Mouse (Mus musculus) midbrain, postnatal 0 days (tissue): ENCODE data around the gene Lama5. TPM values are rescaled to one million over a fixed set of nuclear protein-coding genes. Genes with fewer than 3 reads are reported as not detected.

ENCODE experiments used
- ATAC-seq: fragments of 200-750 bp; cut with Nextera tagmentation; 2 replicates; pipeline ENCODE4 v1.8.0; 2017; ENCODE audit warnings: moderate number of reproducible peaks, mild to moderate bottlenecking, moderate TSS enrichment, moderate library complexity; ENCODE audit not compliant: low FRiP score
- DNase-seq: peaks from one replicate; pipeline ENCODE4 v3.0.0-alpha.2; 2015; ENCODE audit warnings: low spot score
- H3K27ac ChIP-seq: fragments of 300-500 bp; sonication (generic); 2 replicates; pipeline ENCODE4 v1.5.1; 2014; ENCODE audit warnings: low read depth, mild to moderate bottlenecking, low read length, mixed read lengths
- H3K27me3 ChIP-seq: fragments of 300-500 bp; sonication (generic); 2 replicates; pipeline ENCODE4 v1.6.1; 2014; ENCODE audit warnings: low read length, control low read depth, mixed read lengths; ENCODE audit not compliant: insufficient read depth
- H3K36me3 ChIP-seq: fragments of 300-500 bp; sonication (generic); 2 replicates; pipeline ENCODE4 v1.6.1; 2014; ENCODE audit warnings: low read length, control low read depth, mixed read lengths; ENCODE audit not compliant: insufficient read depth
- H3K4me1 ChIP-seq: fragments of 300-500 bp; sonication (generic); 2 replicates; pipeline ENCODE4 v1.6.1; 2014; ENCODE audit warnings: mild to moderate bottlenecking, control low read depth, antibody characterized with exemption, low read length, mixed read lengths; ENCODE audit not compliant: insufficient read depth
- H3K4me2 ChIP-seq: fragments of 300-500 bp; sonication (generic); 2 replicates; pipeline ENCODE4 v1.6.1; 2014; ENCODE audit warnings: low read depth, mild to moderate bottlenecking, low read length, mixed read lengths; ENCODE audit not compliant: poor library complexity, severe bottlenecking
- H3K4me3 ChIP-seq: fragments of 300-500 bp; sonication (generic); 2 replicates; pipeline ENCODE4 v1.5.1; 2014; ENCODE audit warnings: low read depth, mild to moderate bottlenecking, low read length, moderate library complexity
- H3K9ac ChIP-seq: fragments of 300-500 bp; sonication (generic); replicated peaks from 2 replicates; pipeline ENCODE4 v1.6.1; 2014; ENCODE audit warnings: mild to moderate bottlenecking, low read length, moderate library complexity, mixed read lengths; ENCODE audit not compliant: poor library complexity, severe bottlenecking
- H3K9me3 ChIP-seq: fragments of 300-500 bp; sonication (generic); 2 replicates; pipeline ENCODE4 v1.6.1; 2016; ENCODE audit warnings: low read length, control low read depth
- CTCF ChIP-seq: IDR thresholded peaks from 2 replicates; pipeline ENCODE4 v1.5.1; 2016; ENCODE audit warnings: antibody characterized with exemption, mild to moderate bottlenecking
- WGBS: fragments of 180-500 bp; shearing (Covaris S2); extraction: QIAGEN DNeasy Blood & Tissue Kit; methylation state at CpG from one replicate; pipeline ENCODE4 v1.1.7; 2014; 5-methylcytosine and 5-hydroxymethylcytosine counted together
- polyA plus RNA-seq: library from polyadenylated mRNA; unstranded; fragments of >200 nt; fragmentation: Nextera tagmentation; extraction: Ambion mirVana; gene quantifications from 2 replicates; pipeline ENCODE4 v1.2.1, GENCODE M21; 2015
- total RNA-seq: library from RNA; depleted of rRNA; stranded (reverse); fragments of >200 nt; gene quantifications from 2 replicates; pipeline ENCODE4 v1.2.3, GENCODE M21; 2014

Lama5 gene
- total and polyA plus RNA-seq, 2 experiments from 2014 or later = 1.8 to 8.9 TPM

GRCm38 (mm10) chr2:180248947-180249660 lies 23.4 kb upstream of the Lama5 start:
- H3K36me3 ChIP-seq = no peaks in the 10 kb centered on the region
- no peak for ATAC-seq
- 60% methylated on average over 9 of the region's 9 CpGs for WGBS

GRCm38 (mm10) chr2:180247916-180248315 lies 22.3 kb upstream of the Lama5 start:
- ATAC-seq (no peak), DNase-seq (no peak)
- Histone ChIP-seq H3K4me2 (no peak overlapping the region), H3K9me3 (no peaks in the 10 kb centered on the region), H3K36me3 (no peaks in the 10 kb centered on the region), H3K27me3 (no peaks in the 10 kb centered on the region), H3K9ac (no peak overlapping the region), H3K4me3 (no peak overlapping the region), H3K4me1 (no peaks in the 10 kb centered on the region), H3K27ac (no peak overlapping the region)
- WGBS = 92% methylated on average over 5 of the region's 5 CpGs
- TF ChIP-seq CTCF = no peak

More at GRCm38 (mm10) chr2:180248947-180249660, 23.4 kb upstream of the Lama5 start:
- H3K4me2 ChIP-seq = no peak overlapping the region
- DNase-seq = no peak
- no peak for TF ChIP-seq CTCF
- H3K9ac ChIP-seq = no peak overlapping the region
- H3K27me3 ChIP-seq = no peaks in the 10 kb centered on the region
- H3K9me3 ChIP-seq = no peaks in the 10 kb centered on the region
- no peak overlapping the region for H3K27ac ChIP-seq
- no peaks in the 10 kb centered on the region for H3K4me1 ChIP-seq
- H3K4me3 ChIP-seq = no peak overlapping the region

DNA sequence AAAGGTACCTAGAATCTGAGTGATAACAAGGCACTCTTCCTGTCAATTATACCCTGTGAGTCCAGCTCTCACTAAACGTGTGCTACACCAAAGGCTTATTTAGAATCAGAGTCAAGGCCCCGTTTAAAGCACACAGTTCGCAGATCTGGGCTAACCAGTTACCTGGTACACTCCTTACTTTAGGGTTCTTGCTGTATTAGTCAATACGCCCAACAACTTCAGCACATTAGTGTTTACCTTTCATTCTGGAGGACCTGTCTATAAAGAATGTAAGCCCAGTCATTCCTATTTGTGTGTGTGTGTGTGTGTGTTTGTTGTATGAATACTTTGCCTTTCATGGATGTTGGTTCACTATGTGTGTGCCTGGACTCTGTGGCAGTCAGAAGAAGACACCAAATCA lies 17.4 kb upstream of the Lama5 start:
- Histone ChIP-seq H3K9me3 (no peaks in the 10 kb centered on the region), H3K4me1 (no peaks in the 10 kb centered on the region), H3K36me3 (no peaks in the 10 kb centered on the region), H3K27ac (no peak overlapping the region), H3K4me3 (no peak overlapping the region), H3K4me2 (no peak overlapping the region), H3K9ac (no peak overlapping the region), H3K27me3 (no peaks in the 10 kb centered on the region)
- WGBS = 92% methylated on average over 4 of the region's 4 CpGs
- DNase-seq (no peak), ATAC-seq (no peak)
- TF ChIP-seq CTCF = no peak

GRCm38 (mm10) chr2:180238591-180238990 lies 12.9 kb upstream of the Lama5 start:
- Histone ChIP-seq H3K9ac (no peak overlapping the region), H3K4me3 (no peak overlapping the region), H3K27ac (no peak overlapping the region), H3K4me2 (no peak overlapping the region), H3K9me3 (no peaks in the 10 kb centered on the region), H3K27me3 (no peaks in the 10 kb centered on the region), H3K36me3 (no peaks in the 10 kb centered on the region), H3K4me1 (no peaks in the 10 kb centered on the region)
- no peak for TF ChIP-seq CTCF
- DNase-seq (no peak), ATAC-seq (no peak)
- 85% methylated on average over 5 of the region's 5 CpGs for WGBS

DNA sequence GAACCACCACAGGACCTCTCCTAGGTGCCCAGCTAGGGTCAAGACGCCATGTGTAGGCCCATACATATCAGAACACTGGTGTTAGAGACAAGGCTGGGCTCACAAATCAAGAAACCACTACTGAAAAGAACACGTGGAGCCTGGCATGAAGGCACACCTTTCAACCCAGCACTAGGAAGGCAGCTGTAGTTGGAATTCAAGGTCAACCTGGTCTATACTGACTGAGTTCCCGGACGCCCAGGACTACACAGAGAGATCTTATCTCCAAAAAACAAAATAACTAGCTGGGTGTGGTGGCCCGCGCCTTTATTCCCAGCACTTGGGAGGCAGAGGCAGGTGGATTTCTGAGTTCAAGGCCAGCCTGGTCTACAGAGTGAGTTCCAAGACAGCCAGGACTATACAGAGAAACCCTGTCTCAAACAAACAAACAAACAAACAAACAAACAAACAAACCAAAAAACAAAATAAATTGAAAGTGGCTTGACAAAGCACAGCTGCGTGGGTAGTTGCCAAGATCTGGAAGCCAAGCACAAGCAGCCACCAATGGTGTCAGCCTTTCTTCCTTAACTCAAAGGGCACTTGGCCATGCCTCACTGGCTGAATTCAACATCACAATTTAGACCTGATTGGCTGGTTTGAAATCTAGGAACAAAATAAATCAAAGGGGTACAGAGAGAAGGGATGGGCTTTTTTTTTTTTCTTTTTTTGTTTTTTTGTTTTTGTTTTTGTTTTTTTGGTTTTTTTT lies 12.1 kb upstream of the Lama5 start:
- 91% methylated on average over 7 of the region's 7 CpGs for WGBS
- Histone ChIP-seq H3K4me2 (no peak overlapping the region), H3K4me3 (no peak overlapping the region), H3K9me3 (no peaks in the 10 kb centered on the region), H3K27ac (no peak overlapping the region), H3K27me3 (no peaks in the 10 kb centered on the region), H3K36me3 (no peaks in the 10 kb centered on the region), H3K4me1 (no peaks in the 10 kb centered on the region), H3K9ac (no peak overlapping the region)
- ATAC-seq = no peak
- no peak for DNase-seq
- no peak for TF ChIP-seq CTCF

DNA sequence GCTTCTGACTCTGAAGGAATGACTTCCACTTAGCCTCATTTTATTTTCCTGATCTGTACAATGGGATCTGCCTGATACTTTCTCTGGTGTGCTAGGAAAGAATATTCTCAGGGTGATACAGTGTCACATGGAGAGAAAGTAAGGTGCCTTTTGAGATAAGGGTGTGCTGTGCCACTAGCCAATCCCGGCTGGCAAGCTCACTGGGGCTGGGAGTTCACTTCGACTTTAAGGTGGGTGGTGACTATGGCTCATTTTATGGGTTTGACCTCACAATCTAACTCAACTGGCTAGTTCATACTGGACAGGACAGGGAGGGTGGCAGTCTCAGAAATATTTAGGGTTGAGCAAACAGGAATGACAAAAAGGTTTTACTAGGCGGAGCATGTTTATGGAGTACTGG lies 11.3 kb upstream of the Lama5 start:
- 87% methylated on average over 3 of the region's 3 CpGs for WGBS

More for the DNA sequence above, 11.3 kb upstream of the Lama5 start:
- TF ChIP-seq CTCF = no peak
- Histone ChIP-seq H3K27me3 (no peaks in the 10 kb centered on the region), H3K36me3 (no peaks in the 10 kb centered on the region), H3K9ac (no peak overlapping the region), H3K27ac (no peak overlapping the region), H3K4me2 (no peak overlapping the region), H3K4me3 (no peak overlapping the region), H3K4me1 (no peaks in the 10 kb centered on the region), H3K9me3 (no peaks in the 10 kb centered on the region)
- DNase-seq = no peak
- ATAC-seq = no peak
